Mouse (Mus musculus) liver, embryonic 14.5 days (tissue): Measurements from ENCODE around the gene Tyw1. TPM values are rescaled to one million over a fixed set of nuclear protein-coding genes. Genes with fewer than 3 reads are reported as not detected.

Source experiments
- ATAC-seq: fragments of 200-750 bp; cut with Nextera tagmentation; 2 replicates; pipeline ENCODE4 v1.8.0; 2017; ENCODE audit warnings: moderate number of reproducible peaks, mild to moderate bottlenecking, moderate library complexity; ENCODE audit not compliant: insufficient read depth
- DNase-seq, 3 experiments: peaks; one replicate each; pipeline ENCODE4 v3.0.0-alpha.2; 2012 to 2013; ENCODE audit warnings: low read depth in 3 of 3, low spot score in 3 of 3
- H3K27ac ChIP-seq: fragments of 300-500 bp; sonication (generic); 2 replicates; pipeline ENCODE4 v1.5.1; 2014; ENCODE audit warnings: moderate library complexity, mild to moderate bottlenecking, control low read depth, inconsistent platforms
- H3K27me3 ChIP-seq: fragments of 300-500 bp; sonication (generic); 2 replicates; pipeline ENCODE4 v1.6.1; 2014; ENCODE audit warnings: mild to moderate bottlenecking, low read length, moderate library complexity; ENCODE audit not compliant: control insufficient read depth, insufficient read depth
- H3K36me3 ChIP-seq: fragments of 300-500 bp; sonication (generic); replicated peaks from 2 replicates; pipeline ENCODE4 v1.6.1; 2014; ENCODE audit warnings: low read depth; ENCODE audit not compliant: control insufficient read depth, insufficient read depth
- H3K4me1 ChIP-seq, 2 experiments: fragments of 200-500 bp in 1 of 2; fragments of 300-500 bp in 1 of 2; sonication (generic) in 1 of 2; replicated peaks; 2 replicates each; pipeline ENCODE4 v1.6.1; 2012 to 2014; ENCODE audit warnings: antibody characterized with exemption in 1 of 2, inconsistent platforms in 1 of 2, low read length in 1 of 2; ENCODE audit not compliant: control insufficient read depth in 2 of 2, insufficient read depth in 2 of 2
- H3K4me2 ChIP-seq: fragments of 300-500 bp; sonication (generic); 2 replicates; pipeline ENCODE4 v1.6.1; 2014; ENCODE audit warnings: low read depth, mild to moderate bottlenecking, control low read depth, moderate library complexity
- H3K4me3 ChIP-seq, 2 experiments: fragments of 200-500 bp in 1 of 2; fragments of 300-500 bp in 1 of 2; sonication (generic) in 1 of 2; 2 replicates each; pipeline ENCODE4 v1.5.1; 2012 to 2014; ENCODE audit warnings: low read depth in 2 of 2, low read length in 2 of 2, mild to moderate bottlenecking in 2 of 2, control low read depth in 1 of 2, inconsistent platforms in 1 of 2, moderate library complexity in 1 of 2; ENCODE audit not compliant: insufficient read depth in 1 of 2
- H3K9ac ChIP-seq: fragments of 300-500 bp; sonication (generic); replicated peaks from 2 replicates; pipeline ENCODE4 v1.6.1; 2014; ENCODE audit warnings: mild to moderate bottlenecking, control low read depth, moderate library complexity
- H3K9me3 ChIP-seq: fragments of 300-500 bp; sonication (generic); 2 replicates; pipeline ENCODE4 v1.6.1; 2016; ENCODE audit warnings: low read length, mixed read lengths; ENCODE audit not compliant: control insufficient read depth
- CTCF ChIP-seq: IDR thresholded peaks from 2 replicates; pipeline ENCODE4 v1.5.1; 2016; ENCODE audit warnings: antibody characterized with exemption, low read depth, control low read depth
- EP300 ChIP-seq: IDR thresholded peaks from 2 replicates; pipeline ENCODE4 v1.6.1; 2016; ENCODE audit warnings: antibody characterized with exemption, low read depth
- WGBS: fragments of 180-500 bp; shearing (Covaris S2); extraction: QIAGEN DNeasy Blood & Tissue Kit; methylation state at CpG from one replicate; pipeline ENCODE4 v1.1.7; 2014; ENCODE audit not compliant: insufficient replicate concordance; 5-methylcytosine and 5-hydroxymethylcytosine counted together
- polyA plus RNA-seq, 2 experiments: library from polyadenylated mRNA; depleted of rRNA in 1 of 2; stranded (reverse) in 1 of 2; unstranded in 1 of 2; fragments of >200 nt; fragmentation: Nextera tagmentation in 1 of 2; extraction: Ambion mirVana in 1 of 2; gene quantifications; 2 replicates each; pipeline versions ENCODE4 v1.2.1 to v1.2.3; 2012 to 2014

The Tyw1 gene
- polyA plus RNA-seq, 2 experiments: 6.8 to 12.1 TPM

- H3K9me3 ChIP-seq: no peaks in the 10 kb centered on the region
- no peak for ATAC-seq
Measured at GRCm38 (mm10) chr5:130355223-130355622, 99.8 kb downstream of the Tyw1 start.

GRCm38 (mm10) chr5:130363111-130363510 lies 107.7 kb downstream of the Tyw1 start:
- Histone ChIP-seq H3K4me2 (no peak overlapping the region), H3K4me3 (no peak overlapping the region), H3K9me3 (no peaks in the 10 kb centered on the region), H3K9ac (no peak overlapping the region), H3K36me3 (no peaks in the 10 kb centered on the region), H3K4me1 (no peaks in the 10 kb centered on the region), H3K27ac (no peak overlapping the region), H3K27me3 (no peaks in the 10 kb centered on the region)
- no peak for TF ChIP-seq EP300
- TF ChIP-seq CTCF: no peak
- ATAC-seq (no peak), DNase-seq (no peak)
- 61% methylated on average over 4 of the region's 4 CpGs for WGBS

More at GRCm38 (mm10) chr5:130355223-130355622, 99.8 kb downstream of the Tyw1 start:
- no peak overlapping the region for H3K9ac ChIP-seq
- H3K27me3 ChIP-seq: no peaks in the 10 kb centered on the region
- no peak overlapping the region for H3K27ac ChIP-seq
- H3K36me3 ChIP-seq: no peaks in the 10 kb centered on the region
- WGBS: 49% methylated on average over 7 of the region's 7 CpGs
- H3K4me3 ChIP-seq: no peak overlapping the region
- TF ChIP-seq EP300 (no peak), CTCF (no peak)
- DNase-seq: no peak
- no peaks in the 10 kb centered on the region for H3K4me1 ChIP-seq
- H3K4me2 ChIP-seq: no peak overlapping the region

- Histone ChIP-seq H3K27ac (no peak overlapping the region), H3K4me3 (no peak overlapping the region), H3K36me3 (no peaks in the 10 kb centered on the region), H3K4me1 (no peaks in the 10 kb centered on the region), H3K27me3 (no peaks in the 10 kb centered on the region), H3K9me3 (no peaks in the 10 kb centered on the region), H3K4me2 (no peak overlapping the region), H3K9ac (no peak overlapping the region)
- ATAC-seq (no peak), DNase-seq (no peak)
- WGBS: 42% methylated on average over 3 of the region's 3 CpGs
- TF ChIP-seq CTCF (no peak), EP300 (no peak)
Measured at GRCm38 (mm10) chr5:130363773-130364172, 108.4 kb downstream of the Tyw1 start.

- H3K27me3 ChIP-seq: no peaks in the 10 kb centered on the region
- ATAC-seq: no peak
- no peak overlapping the region for H3K4me3 ChIP-seq
- DNase-seq: no peak
- H3K9me3 ChIP-seq: no peaks in the 10 kb centered on the region
- no peak overlapping the region for H3K27ac ChIP-seq
- no peak overlapping the region for H3K9ac ChIP-seq
- 61% methylated on average over 6 of the region's 6 CpGs for WGBS
- H3K4me2 ChIP-seq: no peak overlapping the region
- H3K4me1 ChIP-seq: no peaks in the 10 kb centered on the region
- H3K36me3 ChIP-seq: no peaks in the 10 kb centered on the region
- TF ChIP-seq CTCF: no peak
- TF ChIP-seq EP300: no peak
Measured at GRCm38 (mm10) chr5:130368236-130368635, 112.8 kb downstream of the Tyw1 start.

GRCm38 (mm10) chr5:130369237-130369636 lies 113.8 kb downstream of the Tyw1 start, which contains the start of gene Caln1:
TSS of gene Caln1 (plus strand) at chr5:130369455.
- TF ChIP-seq EP300: no peak
- no peak for TF ChIP-seq CTCF
- WGBS: 72% methylated on average over 11 of the region's 11 CpGs
- Histone ChIP-seq H3K4me2 (no peak within 1 kb of the TSS), H3K9ac (no peak within 1 kb of the TSS), H3K4me3 (no peak within 1 kb of the TSS), H3K4me1 (no peaks in the 10 kb centered on the region), H3K9me3 (no peaks in the 10 kb centered on the region), H3K36me3 (no peaks in the 10 kb centered on the region), H3K27me3 (no peaks in the 10 kb centered on the region), H3K27ac (no peak within 1 kb of the TSS)
- ATAC-seq (no peak), DNase-seq (no peak)
